Comparison of ENCODE assay signal across 13 mouse cellular contexts in genomic region chr6:83352666-83353410, GRCm38 (mm10). TPM values are rescaled to one million over a fixed set of nuclear protein-coding genes. Genes with fewer than 3 reads are reported as not detected.
DNase-seq lines count a peak whose midpoint lies in the region; ATAC-seq and TF ChIP-seq lines count a peak whose summit lies in the region.
"Had no signal": no experiment of that assay in that cellular context is flagged by ENCODE, and none has a peak within 500 bp of the region (broad histone marks: within the 10 kb centered on the region; RNA-seq: fewer than 3 reads in every experiment).

No protein-coding gene starts in this region.

- peaks cover 50% of the 10 kb centered on the region for H3K36me3 ChIP-seq in embryonic facial prominence, embryonic 13.5 days

- no peaks in the 10 kb centered on the region for H3K9me3 ChIP-seq in embryonic facial prominence, embryonic 13.5 days
- H3K9me3 ChIP-seq: midbrain, embryonic 12.5 days had no signal

- peak overlapping the region; percentile 83 for H3K27ac ChIP-seq in layer of hippocampus, adult 2 months
- H3K27ac ChIP-seq in embryonic facial prominence, embryonic 13.5 days: no peak overlapping the region
- H3K27ac ChIP-seq: midbrain, embryonic 12.5 days had no signal

- DNase-seq in cerebellum, postnatal 4 days (ENCODE audit: low spot score in 2 of 2): no peak
- DNase-seq in layer of hippocampus, adult 2 months (ENCODE audit: low spot score in 2 of 2): no peak
- no peak for DNase-seq in layer of hippocampus, adult 9-11 months
- peak; percentile 90 for DNase-seq in cerebellum, adult 11 months
- DNase-seq in embryo, embryonic 10.5 days (ENCODE audit: low spot score): no peak
- no peak for DNase-seq in gastrocnemius, adult 18-20 months (ENCODE audit: low spot score)
- DNase-seq: adrenal gland, postnatal 10 days; retina, postnatal 1 day had no signal

- peak; percentile 82 for ATAC-seq in cerebellum, adult (ENCODE audit: insufficient number of reproducible peaks, low FRiP score, low TSS enrichment)
- ATAC-seq in embryonic facial prominence, embryonic 13.5 days (ENCODE audit: insufficient number of reproducible peaks, insufficient read depth, low FRiP score, low TSS enrichment, low read depth): no peak
- ATAC-seq: hindbrain, embryonic 16.5 days; lung, postnatal 0 days had no signal

- WGBS in embryonic facial prominence, embryonic 13.5 days: 93% methylated on average over 24 of the region's 24 CpGs

- no peak overlapping the region for H3K4me2 ChIP-seq in embryonic facial prominence, embryonic 13.5 days
- H3K4me2 ChIP-seq: midbrain, embryonic 12.5 days had no signal

- no peak for TF ChIP-seq CTCF in layer of hippocampus, adult 2 months (conservative IDR thresholded peaks at IDR 0.05)

- H3K4me3 ChIP-seq in layer of hippocampus, adult 2 months: no peak overlapping the region
- H3K4me3 ChIP-seq in embryonic facial prominence, embryonic 13.5 days: no peak overlapping the region
- H3K4me3 ChIP-seq: midbrain, embryonic 12.5 days had no signal

- H3K4me1 ChIP-seq in embryonic facial prominence, embryonic 13.5 days: peaks cover 18% of the 10 kb centered on the region

- no peaks in the 10 kb centered on the region for H3K27me3 ChIP-seq in embryonic facial prominence, embryonic 13.5 days
- H3K27me3 ChIP-seq: midbrain, embryonic 12.5 days had no signal

- H3K9ac ChIP-seq in embryonic facial prominence, embryonic 13.5 days: 0 out of 2 replicates have a peak overlapping the region, but pooled peaks have one; percentile 27
- H3K9ac ChIP-seq: midbrain, embryonic 12.5 days had no signal

RNA-seq across cellular contexts. Expression of gene Bola3, which starts 3.9 kb away (rescaled TPM):
- 10 to 100 TPM; 46.0 to 49.4 TPM for total RNA-seq in layer of hippocampus, adult 2 months (2021)
- 115 and 121 TPM in 2 replicates for polyA plus RNA-seq in embryonic facial prominence, embryonic 13.5 days (2015; fragmentation: Nextera tagmentation; extraction: Ambion mirVana)
- total RNA-seq in gastrocnemius, adult 18-20 months (2021): 100 to 1,000 TPM; 249 to 275 TPM

RNA-seq across cellular contexts. Expression of gene Mob1a, which starts 27.0 kb away (rescaled TPM):
- 10 to 100 TPM; 16.2 to 22.2 TPM for total RNA-seq in layer of hippocampus, adult 2 months (2021)
- polyA plus RNA-seq in embryonic facial prominence, embryonic 13.5 days (2015; fragmentation: Nextera tagmentation; extraction: Ambion mirVana): 60.1 and 65.1 TPM in 2 replicates
- total RNA-seq in gastrocnemius, adult 18-20 months (2021): 10 to 100 TPM in 1 of 2 experiments, 1 to 10 TPM in 1; 8.0 to 12.4 TPM

RNA-seq across cellular contexts. Expression of gene Mthfd2, which starts 27.1 kb away (rescaled TPM):
- 1 to 10 TPM; 5.8 to 7.1 TPM for total RNA-seq in layer of hippocampus, adult 2 months (2021)
- polyA plus RNA-seq in embryonic facial prominence, embryonic 13.5 days (2015; fragmentation: Nextera tagmentation; extraction: Ambion mirVana): 36.3 and 37.0 TPM in 2 replicates
- 1 to 10 TPM; 3.0 to 3.2 TPM for total RNA-seq in gastrocnemius, adult 18-20 months (2021)

Comparison
In these comparisons a context has a peak if more than half of its experiments do, and no peak if none do; other contexts are left out.
1. RNA of gene Bola3, which starts 3.9 kb away (total RNA-seq): 249 to 275 TPM in gastrocnemius, adult 18-20 months; 46.0 to 49.4 TPM in layer of hippocampus, adult 2 months; every median in the first group is over 4 times any median in the second.